ENCODE assay signal across 8 mouse cellular contexts in the genomic region with DNA sequence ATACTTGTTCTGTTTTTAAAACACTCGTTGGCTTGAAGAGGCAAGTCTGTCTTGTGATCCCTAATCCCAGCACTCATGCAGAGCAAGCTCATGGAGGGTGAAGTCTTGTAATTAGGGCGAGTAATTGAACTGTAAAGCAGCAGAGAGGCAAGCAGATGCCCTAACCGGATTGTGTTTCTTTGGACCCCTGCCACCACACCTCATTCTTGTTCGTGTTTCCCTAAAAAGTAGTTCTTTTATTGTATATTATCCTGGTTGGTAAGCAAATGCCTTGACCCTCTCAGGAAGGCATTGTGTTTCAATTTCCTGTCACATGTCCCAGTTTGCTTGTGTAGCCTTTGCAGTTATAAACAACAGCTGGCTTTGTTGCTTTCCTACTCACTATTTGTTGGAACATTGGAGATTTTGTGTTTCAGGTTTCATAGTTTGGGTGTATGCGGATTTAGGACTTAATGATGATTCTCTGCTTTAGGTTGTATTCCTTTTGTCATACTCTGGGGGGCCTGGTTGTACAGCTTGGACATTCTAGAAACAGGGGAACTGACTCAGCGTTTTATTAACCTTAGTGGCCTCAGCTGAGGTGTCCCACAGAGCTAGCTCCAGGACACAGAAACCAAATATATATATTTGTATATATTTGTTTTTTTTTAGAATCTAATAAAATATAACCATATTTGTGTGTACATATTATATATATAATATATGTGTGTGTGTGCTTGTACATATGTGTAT. TPM values are rescaled to one million over a fixed set of nuclear protein-coding genes. Genes with fewer than 3 reads are reported as not detected.
DNase-seq lines count a peak whose midpoint lies in the region; ATAC-seq and TF ChIP-seq lines count a peak whose summit lies in the region.

No protein-coding gene starts in this region.

- H3K79me2 ChIP-seq in macrophage (ENCODE audit: inconsistent target): peaks cover 100% of the 10 kb centered on the region

- no peak overlapping the region for H3K9ac ChIP-seq in embryonic facial prominence, embryonic 14.5 days (ENCODE audit: low read depth, low read length)

- H3K27me3 ChIP-seq in embryonic facial prominence, embryonic 14.5 days (replicated peaks; ENCODE audit: control insufficient read depth, insufficient read depth, low read length): no peaks in the 10 kb centered on the region

- peak overlapping the region; percentile 81 for H3K27ac ChIP-seq in layer of hippocampus, adult 2 months
- peak overlapping the region; percentile 0; the same call in 1 of the 2 replicates for H3K27ac ChIP-seq in embryonic facial prominence, embryonic 14.5 days (replicated peaks; ENCODE audit: low read depth, low read length)
- H3K27ac ChIP-seq in macrophage: peak overlapping the region; percentile 76

- H3K36me3 ChIP-seq in embryonic facial prominence, embryonic 14.5 days (ENCODE audit: control insufficient read depth, insufficient read depth, low read length): peaks cover 17% of the 10 kb centered on the region; the same call in 1 of the 2 replicates
- H3K36me3 ChIP-seq in macrophage (ENCODE audit: inconsistent target): peaks cover 17% of the 10 kb centered on the region; the same call in 1 of the 2 replicates

- ATAC-seq in embryonic facial prominence, embryonic 14.5 days (ENCODE audit: low read depth): peak; percentile 60; the same call in 1 of the 2 replicates
- no peak for ATAC-seq in activated CD4-positive, CD25-positive, alpha-beta regulatory T cell, adult 4 months

- no peak for TF ChIP-seq CTCF in layer of hippocampus, adult 2 months (conservative IDR thresholded peaks at IDR 0.05)

- H3K4me1 ChIP-seq in embryonic facial prominence, embryonic 14.5 days (ENCODE audit: control insufficient read depth, insufficient read depth, low read length): peaks cover 5% of the 10 kb centered on the region

- no peaks in the 10 kb centered on the region for H3K9me3 ChIP-seq in embryonic facial prominence, embryonic 14.5 days (ENCODE audit: control insufficient read depth, low read length)

- H3K4me3 ChIP-seq in layer of hippocampus, adult 2 months: no peak overlapping the region; the same call in 1 of the 2 replicates
- no peak overlapping the region for H3K4me3 ChIP-seq in embryonic facial prominence, embryonic 14.5 days (ENCODE audit: low read depth, low read length)
- H3K4me3 ChIP-seq in macrophage (ENCODE audit: inconsistent target): no peak overlapping the region

- no peak overlapping the region for H3K4me2 ChIP-seq in embryonic facial prominence, embryonic 14.5 days (ENCODE audit: low read depth, low read length)

- peak in 1 of 2 experiments; percentile 33 for DNase-seq in layer of hippocampus, adult 2 months (ENCODE audit: low spot score in 2 of 2)
- DNase-seq in layer of hippocampus, adult 11-12 months (ENCODE audit: low spot score): no peak
- DNase-seq in brain, adult 2 months (ENCODE audit: low read depth, low spot score): peak; percentile 59
- DNase-seq in embryonic facial prominence, embryonic 14.5 days (ENCODE audit: low spot score): peak; percentile 56
- DNase-seq in right cerebral cortex, adult 18-20 months: no peak
- no peak for DNase-seq in thymus, postnatal 4 days

- WGBS in embryonic facial prominence, embryonic 14.5 days: 46% methylated on average over 6 of the region's 6 CpGs
- WGBS in macrophage (ENCODE audit: missing documents): 21% methylated on average over 6 of the region's 6 CpGs

RNA-seq across cellular contexts. Expression of a gene that starts 6.1 kb away (rescaled TPM):
- total RNA-seq in layer of hippocampus, adult 2 months (2021): 10 to 100 TPM; 90.9 to 92.8 TPM
- 133 and 146 TPM in 2 replicates for polyA plus RNA-seq in embryonic facial prominence, embryonic 14.5 days (2014; fragmentation: Nextera tagmentation; extraction: Ambion mirVana)
- total RNA-seq in macrophage (2018; cell fraction: chromatin; rRNA removed): 100 to 1,000 TPM in 20 of 26 experiments, 10 to 100 TPM in 6; 52.4 to 177 (median 111) TPM
- 100 to 1,000 TPM; 110 to 201 (median 135) TPM for total RNA-seq in macrophage (2018; cell fraction: cytosol; rRNA removed)
- 100 to 1,000 TPM in 14 of 26 experiments, 10 to 100 TPM in 12; 78.9 to 193 (median 101) TPM for total RNA-seq in macrophage (2018; cell fraction: nucleus; rRNA removed)
- polyA plus RNA-seq in macrophage (2018): 125 to 264 TPM (median 166 TPM) in 3 replicates
- polyA plus RNA-seq in activated CD4-positive, CD25-positive, alpha-beta regulatory T cell, adult 4 months (2017; shearing (Covaris generic)): 100 to 1,000 TPM; 158 to 181 TPM

RNA-seq across cellular contexts. Expression of a gene that starts 16.5 kb away (rescaled TPM):
- 10 to 100 TPM; 26.5 to 27.9 TPM for total RNA-seq in layer of hippocampus, adult 2 months (2021)
- 6.3 and 6.9 TPM in 2 replicates for polyA plus RNA-seq in embryonic facial prominence, embryonic 14.5 days (2014; fragmentation: Nextera tagmentation; extraction: Ambion mirVana)
- 1 to 10 TPM in 3 of 26 experiments, under 1 TPM in 5, not detected in 18; 0.25 to 2.6 (median 0.71) TPM for total RNA-seq in macrophage (2018; cell fraction: chromatin; rRNA removed)
- total RNA-seq in macrophage (2018; cell fraction: cytosol; rRNA removed): 1 to 10 TPM in 13 of 26 experiments, under 1 TPM in 13; 0.15 to 2.9 (median 0.80) TPM
- 1 to 10 TPM in 4 of 26 experiments, under 1 TPM in 12, not detected in 10; 0.20 to 5.8 (median 0.64) TPM for total RNA-seq in macrophage (2018; cell fraction: nucleus; rRNA removed)
- 1.1 to 1.9 TPM (median 1.4 TPM) in 3 replicates for polyA plus RNA-seq in macrophage (2018)
- 1 to 10 TPM; 1.2 to 1.9 TPM for polyA plus RNA-seq in activated CD4-positive, CD25-positive, alpha-beta regulatory T cell, adult 4 months (2017; shearing (Covaris generic))

RNA-seq across cellular contexts. Expression of a gene that starts 23.9 kb away (rescaled TPM):
- 10 to 100 TPM; 32.7 to 39.0 TPM for total RNA-seq in layer of hippocampus, adult 2 months (2021)
- polyA plus RNA-seq in embryonic facial prominence, embryonic 14.5 days (2014; fragmentation: Nextera tagmentation; extraction: Ambion mirVana): 0.87 and 0.92 TPM in 2 replicates
- 1 to 10 TPM in 14 of 26 experiments, under 1 TPM in 12; 0.14 to 4.9 (median 1.1) TPM for total RNA-seq in macrophage (2018; cell fraction: chromatin; rRNA removed)
- under 1 TPM in 25 of 26 experiments, not detected in 1; 0.07 to 0.66 (median 0.26) TPM for total RNA-seq in macrophage (2018; cell fraction: cytosol; rRNA removed)
- total RNA-seq in macrophage (2018; cell fraction: nucleus; rRNA removed): 1 to 10 TPM in 11 of 26 experiments, under 1 TPM in 15; 0.25 to 4.8 (median 0.87) TPM
- polyA plus RNA-seq in macrophage (2018): 0.10 to 1.0 TPM (median 0.32 TPM) in 3 replicates
- polyA plus RNA-seq in activated CD4-positive, CD25-positive, alpha-beta regulatory T cell, adult 4 months (2017; shearing (Covaris generic)): under 1 TPM in 1 of 2 experiments, not detected in 1; 0.22 TPM

RNA-seq across cellular contexts. Expression of a gene that starts 41.7 kb away (rescaled TPM):
- total RNA-seq in layer of hippocampus, adult 2 months (2021): 100 to 1,000 TPM; 111 to 114 TPM
- polyA plus RNA-seq in embryonic facial prominence, embryonic 14.5 days (2014; fragmentation: Nextera tagmentation; extraction: Ambion mirVana): 24.8 and 27.3 TPM in 2 replicates
- 100 to 1,000 TPM in 16 of 26 experiments, 10 to 100 TPM in 10; 23.9 to 249 (median 112) TPM for total RNA-seq in macrophage (2018; cell fraction: chromatin; rRNA removed)
- total RNA-seq in macrophage (2018; cell fraction: cytosol; rRNA removed): 10 to 100 TPM; 13.1 to 32.3 (median 20.1) TPM
- total RNA-seq in macrophage (2018; cell fraction: nucleus; rRNA removed): 100 to 1,000 TPM in 1 of 26 experiments, 10 to 100 TPM in 25; 16.6 to 112 (median 58.6) TPM
- 9.5 to 29.7 TPM (median 12.3 TPM) in 3 replicates for polyA plus RNA-seq in macrophage (2018)
- 1 to 10 TPM; 2.2 to 6.4 TPM for polyA plus RNA-seq in activated CD4-positive, CD25-positive, alpha-beta regulatory T cell, adult 4 months (2017; shearing (Covaris generic))

RNA-seq across cellular contexts. Expression of a gene that starts 50.2 kb away (rescaled TPM):
- total RNA-seq in layer of hippocampus, adult 2 months (2021): 10 to 100 TPM; 49.9 to 51.4 TPM
- polyA plus RNA-seq in embryonic facial prominence, embryonic 14.5 days (2014; fragmentation: Nextera tagmentation; extraction: Ambion mirVana): 77.0 and 77.9 TPM in 2 replicates
- 100 to 1,000 TPM in 3 of 26 experiments, 10 to 100 TPM in 23; 15.5 to 134 (median 57.2) TPM for total RNA-seq in macrophage (2018; cell fraction: chromatin; rRNA removed)
- total RNA-seq in macrophage (2018; cell fraction: cytosol; rRNA removed): 10 to 100 TPM in 19 of 26 experiments, 1 to 10 TPM in 7; 7.1 to 15.2 (median 11.9) TPM
- 10 to 100 TPM in 25 of 26 experiments, 1 to 10 TPM in 1; 8.5 to 86.6 (median 23.1) TPM for total RNA-seq in macrophage (2018; cell fraction: nucleus; rRNA removed)
- 11.3 to 32.7 TPM (median 12.1 TPM) in 3 replicates for polyA plus RNA-seq in macrophage (2018)
- 10 to 100 TPM; 16.3 to 21.0 TPM for polyA plus RNA-seq in activated CD4-positive, CD25-positive, alpha-beta regulatory T cell, adult 4 months (2017; shearing (Covaris generic))

Comparison
In these comparisons a context has a peak if more than half of its experiments do, and no peak if none do; other contexts are left out.
1. DNase-seq: peak in brain, adult 2 months (single experiment) and embryonic facial prominence, embryonic 14.5 days (single experiment); none in layer of hippocampus, adult 11-12 months (single experiment), right cerebral cortex, adult 18-20 months (single experiment) and thymus, postnatal 4 days (single experiment).
2. H3K27ac ChIP-seq: peak in every context shown above with its lines; median percentile 81 in layer of hippocampus, adult 2 months; 76 in macrophage; 0 in embryonic facial prominence, embryonic 14.5 days.